Mouse (Mus musculus) ZHBTc4 (cell line): Measurements from ENCODE around the gene Wdsub1.

Source experiments
- DNase-seq: peaks from one replicate; pipeline ENCODE4 v3.0.0-alpha.2; 2011; ENCODE audit warnings: low read depth, low spot score

Wdsub1 gene

GRCm38 (mm10) chr2:59841944-59842343 is 40.4 kb downstream of the Wdsub1 start:
- DNase-seq, result no peak

- peak; percentile 84 for DNase-seq
These were observed 41.0 kb downstream of the Wdsub1 start for GRCm38 (mm10) chr2:59841189-59841939.

- DNase-seq, result no peak
These were observed 42.2 kb downstream of the Wdsub1 start for GRCm38 (mm10) chr2:59840191-59840590.

GRCm38 (mm10) chr2:59839755-59840154 is 42.6 kb downstream of the Wdsub1 start:
- no peak for DNase-seq

DNA sequence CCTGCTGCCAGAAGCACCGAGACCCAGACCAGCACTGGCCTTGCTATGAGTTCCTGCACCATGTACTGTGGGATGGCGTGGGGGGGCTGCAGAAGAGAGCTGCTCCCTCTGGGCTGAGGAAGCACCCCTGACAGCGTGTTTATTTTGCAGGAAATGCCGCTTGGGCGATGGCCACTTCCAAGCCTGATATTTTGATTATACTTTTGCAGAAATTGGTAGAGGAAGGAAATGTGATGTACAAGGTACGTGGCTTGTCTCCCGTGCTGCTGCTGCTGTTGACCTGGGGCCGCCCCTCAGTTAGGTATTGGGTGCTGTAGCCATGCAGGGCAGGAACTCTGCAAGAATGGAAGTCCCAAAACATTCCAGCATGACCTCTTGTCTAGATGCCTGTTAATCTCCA is 43.6 kb downstream of the Wdsub1 start:
- DNase-seq, result no peak

GRCm38 (mm10) chr2:59831831-59832230 is 50.6 kb downstream of the Wdsub1 start:
- peak; percentile 47 for DNase-seq

DNA sequence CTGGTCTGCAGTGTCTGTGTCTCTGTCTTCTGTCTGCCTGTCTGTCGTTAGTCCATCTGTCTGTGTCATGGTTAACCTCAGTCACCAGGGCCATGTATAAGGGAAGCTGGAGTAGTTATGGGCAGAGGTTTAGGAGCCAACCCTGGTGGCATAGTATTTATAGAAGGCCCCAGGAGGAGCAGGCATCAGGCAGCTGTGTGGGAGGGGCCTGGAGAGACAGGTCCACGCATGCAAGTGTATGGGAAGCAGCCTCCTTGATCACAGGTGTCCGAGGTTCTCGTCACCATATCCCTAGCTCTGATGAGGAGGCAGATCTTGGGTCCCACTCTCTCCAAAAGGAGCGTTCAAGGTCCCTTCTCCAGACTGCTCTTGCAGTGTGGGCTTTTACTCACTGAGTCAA is 51.5 kb downstream of the Wdsub1 start:
- DNase-seq, result no peak

- DNase-seq, result peak; percentile 21
These were observed 52.2 kb downstream of the Wdsub1 start for GRCm38 (mm10) chr2:59830151-59830550.

DNA sequence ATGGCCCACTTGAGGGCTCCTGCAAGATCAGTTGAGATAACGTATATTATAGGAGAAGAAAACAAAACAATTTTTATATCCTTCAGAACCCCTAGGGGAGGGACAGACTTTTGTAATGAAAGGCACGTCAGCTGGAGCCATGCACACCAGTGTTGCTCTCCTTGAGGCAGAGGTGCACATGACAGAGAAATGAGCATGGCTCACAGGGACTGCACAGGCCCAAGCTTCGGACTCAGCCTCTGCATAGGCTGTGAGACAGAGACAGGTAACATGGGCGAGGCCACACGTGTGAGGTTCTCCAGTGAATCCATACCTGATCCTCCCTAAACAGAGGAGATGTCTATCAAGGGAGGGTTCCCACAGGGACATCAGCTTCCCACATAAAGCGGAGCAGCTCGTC is 52.7 kb downstream of the Wdsub1 start:
- no peak for DNase-seq

GRCm38 (mm10) chr2:59828777-59829508 is 53.4 kb downstream of the Wdsub1 start:
- peak; percentile 38 for DNase-seq

DNA sequence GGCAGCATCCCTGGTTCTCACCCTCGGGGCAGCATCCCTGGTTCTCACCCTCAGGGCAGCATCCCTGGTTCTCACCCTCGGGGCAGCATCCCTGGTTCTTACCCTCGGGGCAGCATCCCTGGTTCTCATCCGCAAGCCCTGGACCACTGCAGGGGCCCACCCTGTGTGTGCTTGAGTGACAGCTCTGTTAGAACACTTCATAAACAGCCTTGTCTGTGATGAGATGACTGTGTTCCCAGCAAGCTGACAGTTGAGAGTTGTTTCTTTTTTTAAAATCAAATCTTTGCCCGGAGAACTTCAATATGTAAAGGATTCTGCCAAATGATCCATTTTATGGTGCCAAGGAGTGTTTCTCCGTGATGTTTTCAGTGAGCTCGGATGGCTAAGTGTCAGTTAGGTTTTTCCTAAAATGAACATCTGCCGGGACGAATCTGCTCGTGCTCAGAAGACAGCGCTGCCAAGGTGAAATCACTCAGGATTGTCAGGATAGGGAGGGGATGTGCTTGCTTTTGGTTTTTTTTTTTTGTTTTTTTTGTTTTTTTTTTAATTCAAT is 54.2 kb downstream of the Wdsub1 start:
- DNase-seq, result no peak

DNA sequence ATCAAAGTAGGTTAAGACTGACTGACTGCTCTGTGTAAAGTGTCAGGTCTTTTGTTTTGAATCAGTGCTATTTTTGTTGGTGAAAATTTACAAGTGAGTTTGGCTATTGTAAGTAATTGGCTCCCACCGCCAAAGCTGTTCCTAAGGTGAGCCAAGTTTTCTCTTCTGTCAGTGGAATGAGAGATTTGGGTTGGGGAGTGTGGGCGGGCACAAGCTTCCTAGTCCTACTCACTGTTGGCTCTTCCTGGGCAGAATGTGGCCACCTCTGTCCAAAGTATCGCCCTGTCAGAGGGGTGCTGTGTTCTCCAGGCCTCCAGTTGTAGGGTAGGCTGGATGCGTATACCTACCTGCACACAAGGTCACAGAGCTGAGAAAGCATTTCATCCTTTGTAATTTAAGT is 57.0 kb downstream of the Wdsub1 start:
- DNase-seq, result no peak

GRCm38 (mm10) chr2:59824289-59824688 is 58.1 kb downstream of the Wdsub1 start:
- DNase-seq, result no peak

DNA sequence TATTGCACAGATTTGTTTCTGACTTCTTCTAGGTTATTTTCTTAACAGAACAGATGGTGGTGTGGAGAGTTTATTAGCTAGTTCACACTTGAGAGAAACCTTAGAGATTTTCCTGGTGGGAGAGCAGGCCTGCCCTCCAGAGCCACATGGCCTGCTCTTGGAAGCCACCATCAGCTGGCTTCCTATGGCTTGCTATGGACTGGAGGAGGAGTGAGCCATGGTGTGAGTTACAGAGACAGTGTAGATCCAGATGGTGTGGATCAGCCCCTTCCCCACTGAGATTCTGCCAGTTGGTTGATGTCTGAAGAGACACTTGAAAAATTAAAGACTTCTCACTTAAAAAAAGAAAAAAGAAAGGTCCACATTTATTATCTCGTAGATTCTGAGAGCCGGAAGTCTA is 61.3 kb downstream of the Wdsub1 start:
- DNase-seq, result no peak

DNA sequence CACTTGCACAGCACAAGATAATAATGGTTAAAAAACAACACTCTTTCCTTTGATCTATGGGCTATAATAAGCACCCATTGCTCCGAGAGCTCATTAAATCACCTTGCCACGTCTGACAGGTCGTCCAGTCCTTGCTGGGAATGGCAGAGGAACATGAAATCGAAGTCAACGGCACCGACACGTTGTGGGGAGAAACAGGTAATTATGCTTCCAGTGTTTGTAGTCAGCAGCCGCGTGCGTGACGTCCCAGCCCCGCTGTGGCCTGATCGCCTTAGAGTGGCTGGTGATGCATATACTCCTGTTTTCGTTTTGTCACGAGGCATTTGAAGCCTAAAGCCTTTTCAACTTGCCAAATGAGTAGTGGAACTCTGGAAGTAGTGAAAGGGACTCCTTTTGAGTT is 62.3 kb downstream of the Wdsub1 start:
- no peak for DNase-seq

- DNase-seq, result no peak
These were observed 63.0 kb downstream of the Wdsub1 start for GRCm38 (mm10) chr2:59819415-59819814.

- DNase-seq, result no peak
These were observed 63.7 kb downstream of the Wdsub1 start for GRCm38 (mm10) chr2:59818663-59819062.

- DNase-seq, result no peak
These were observed 67.4 kb downstream of the Wdsub1 start for GRCm38 (mm10) chr2:59814997-59815396.

DNA sequence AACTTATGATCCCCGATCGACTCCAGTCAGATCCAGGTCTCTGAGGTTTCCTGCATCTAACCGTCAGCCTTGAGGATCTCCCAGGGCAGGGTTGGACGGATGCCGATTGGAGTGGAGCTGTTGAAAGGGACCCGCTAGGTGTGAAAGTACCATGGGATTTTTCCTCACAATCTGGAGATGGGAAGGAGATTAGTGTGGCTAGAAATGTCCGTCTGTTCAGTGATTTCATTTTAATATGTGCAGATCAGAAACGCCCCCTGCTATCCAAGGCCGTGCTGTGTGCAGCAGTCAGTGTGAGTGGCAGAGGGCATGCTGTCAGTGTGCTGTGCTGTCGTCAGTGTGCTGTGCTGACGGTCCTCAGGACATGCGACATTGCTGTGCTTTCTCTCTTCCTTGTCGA is 68.9 kb downstream of the Wdsub1 start:
- no peak for DNase-seq

DNA sequence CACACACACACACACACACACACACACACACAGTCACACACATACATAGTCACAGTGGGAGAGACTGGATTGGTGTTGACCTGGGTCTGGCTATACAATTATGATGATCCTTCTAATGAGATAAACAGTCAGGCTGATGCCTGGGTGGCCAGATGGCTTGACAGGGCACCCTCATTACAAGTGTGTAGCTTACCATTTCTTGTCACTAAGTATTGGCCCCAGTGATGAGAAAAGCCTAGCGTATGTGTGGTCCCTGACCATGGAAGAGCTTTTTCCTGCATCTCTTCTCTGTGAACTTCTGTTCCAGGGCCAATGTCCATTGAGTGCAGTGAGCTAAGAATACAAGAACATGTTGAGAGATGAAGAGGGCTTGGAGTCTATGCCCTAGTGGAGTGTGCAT is 69.8 kb downstream of the Wdsub1 start:
- no peak for DNase-seq

DNA sequence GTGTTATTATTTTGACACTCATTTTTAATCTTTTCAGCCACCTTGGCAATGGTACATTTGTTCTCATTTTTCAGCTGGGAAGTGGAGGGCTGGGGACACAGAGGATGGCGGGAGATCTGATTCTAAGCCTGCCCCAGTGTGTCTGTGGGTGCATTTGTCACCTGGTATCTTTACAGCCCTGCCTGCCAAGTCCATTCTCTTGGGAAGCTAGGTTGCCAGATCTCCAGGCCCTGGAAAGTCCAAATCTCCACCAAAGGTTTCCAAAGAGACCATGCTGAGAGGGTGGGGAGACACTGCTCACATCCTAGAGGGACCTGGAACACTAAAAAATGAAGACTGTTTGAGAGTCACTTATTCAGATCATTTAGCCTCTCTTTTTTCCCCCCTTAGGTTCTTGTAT is 71.1 kb downstream of the Wdsub1 start:
- DNase-seq, result no peak

GRCm38 (mm10) chr2:59810039-59810438 is 72.4 kb downstream of the Wdsub1 start:
- no peak for DNase-seq

DNA sequence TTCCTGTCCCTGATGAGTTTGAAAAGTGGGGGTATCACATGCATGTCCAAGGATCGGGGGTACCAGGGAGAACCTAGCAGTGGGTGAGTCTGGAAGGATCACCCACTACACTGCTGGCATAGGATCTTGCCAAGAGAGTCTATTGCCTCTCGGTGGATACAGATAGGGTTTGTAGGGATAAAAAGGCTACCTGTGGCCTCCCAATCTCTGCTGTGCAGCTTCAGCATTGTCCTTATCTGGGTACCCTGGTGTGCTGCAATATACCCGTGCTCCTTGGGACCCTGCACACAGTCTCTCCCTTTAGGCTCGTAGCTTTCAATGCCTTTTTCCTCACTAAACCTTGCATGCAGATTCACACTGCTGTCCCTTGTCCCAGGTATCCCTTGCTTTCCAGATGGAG is 73.8 kb downstream of the Wdsub1 start:
- no peak for DNase-seq
